Mouse (Mus musculus) kidney, postnatal 36 days (tissue): ENCODE data around the gene Smim5.

Experiments
- DNase-seq, 2 experiments: peaks; one replicate each; pipeline ENCODE4 v3.0.0; 2021 to 2022; ENCODE audit warnings: mixed read lengths in 2 of 2

The Smim5 gene

DNA sequence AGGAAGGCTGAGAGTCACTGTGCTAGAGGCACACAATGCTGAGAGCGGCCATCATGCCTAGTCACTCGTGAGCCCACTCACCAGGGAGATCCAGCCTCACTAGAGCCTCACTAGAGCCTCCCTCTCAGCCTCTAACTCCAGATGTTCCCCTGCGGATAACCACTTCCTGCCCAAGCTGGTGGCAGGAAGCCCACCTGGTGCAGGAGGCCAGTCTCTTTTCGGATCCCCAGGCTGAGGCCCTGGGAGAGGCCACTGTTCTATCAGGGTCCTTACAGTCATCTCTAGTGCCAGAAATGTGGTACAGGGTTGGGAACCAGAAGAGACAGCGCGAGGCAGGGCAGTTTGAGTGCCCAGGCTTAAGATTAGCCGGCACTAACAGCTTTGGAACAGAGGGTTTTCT is 1.3 kb upstream of the Smim5 start:
- no peak for DNase-seq

DNA sequence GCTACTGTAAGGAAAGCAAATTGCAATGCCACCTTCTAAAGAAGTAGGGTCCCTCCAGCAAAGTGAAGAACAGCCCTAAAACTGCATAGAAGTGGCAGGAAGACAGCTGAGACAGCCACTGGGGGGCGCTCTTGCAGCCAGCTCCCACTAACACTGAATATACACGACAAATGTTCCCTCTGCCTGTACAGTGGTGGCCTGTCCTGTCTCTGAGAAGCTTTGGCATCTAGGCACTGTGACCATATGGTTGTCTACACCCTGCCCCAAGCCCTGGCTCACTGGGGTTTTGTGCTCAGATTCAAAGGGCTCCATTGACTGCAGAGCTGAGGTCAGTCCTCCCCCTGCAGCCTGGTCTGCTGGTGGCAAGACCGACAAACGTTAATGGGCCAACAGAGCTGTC is 880 bp upstream of the Smim5 start:
- peak in 1 of 2 experiments; percentile 75 for DNase-seq

DNA sequence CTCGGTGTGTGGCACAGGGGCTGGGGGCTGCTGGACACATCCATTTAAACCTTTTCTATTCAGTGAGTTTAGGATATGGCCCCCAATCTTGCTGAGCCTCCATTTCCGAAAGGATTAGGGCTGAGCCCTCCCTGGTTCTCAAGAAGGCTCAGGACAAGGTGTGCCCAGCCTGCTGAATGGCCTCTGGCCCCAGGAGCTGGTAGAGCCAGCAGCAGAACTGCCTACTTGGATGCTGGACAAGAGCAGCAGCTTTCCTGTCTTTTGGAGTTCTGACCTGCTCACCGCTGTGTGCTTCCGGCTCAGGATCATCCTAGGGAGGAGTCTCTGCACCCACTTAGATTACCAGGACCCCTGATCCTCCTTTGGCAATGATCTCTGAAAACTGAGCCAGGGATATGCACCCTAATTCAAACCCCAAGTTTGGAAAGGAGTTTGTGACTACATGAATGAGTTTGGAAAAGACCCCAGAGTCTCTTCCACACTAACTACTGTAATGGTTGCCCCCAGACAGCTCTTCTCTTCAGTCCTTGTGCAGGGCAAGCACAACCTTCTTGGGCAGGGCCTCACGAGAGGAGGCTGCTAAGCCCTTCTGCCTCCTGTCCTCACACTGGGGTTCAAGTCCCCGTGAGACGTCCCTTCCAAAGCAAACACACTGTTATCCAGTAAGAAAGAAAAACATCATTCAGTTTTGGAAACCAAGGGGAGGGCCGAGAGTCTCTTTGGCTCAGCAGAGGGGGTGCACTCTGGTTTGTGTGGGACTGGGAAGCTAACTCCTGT is 983 bp downstream of the Smim5 start:
- DNase-seq, result peak; percentile 40 to 66

DNA sequence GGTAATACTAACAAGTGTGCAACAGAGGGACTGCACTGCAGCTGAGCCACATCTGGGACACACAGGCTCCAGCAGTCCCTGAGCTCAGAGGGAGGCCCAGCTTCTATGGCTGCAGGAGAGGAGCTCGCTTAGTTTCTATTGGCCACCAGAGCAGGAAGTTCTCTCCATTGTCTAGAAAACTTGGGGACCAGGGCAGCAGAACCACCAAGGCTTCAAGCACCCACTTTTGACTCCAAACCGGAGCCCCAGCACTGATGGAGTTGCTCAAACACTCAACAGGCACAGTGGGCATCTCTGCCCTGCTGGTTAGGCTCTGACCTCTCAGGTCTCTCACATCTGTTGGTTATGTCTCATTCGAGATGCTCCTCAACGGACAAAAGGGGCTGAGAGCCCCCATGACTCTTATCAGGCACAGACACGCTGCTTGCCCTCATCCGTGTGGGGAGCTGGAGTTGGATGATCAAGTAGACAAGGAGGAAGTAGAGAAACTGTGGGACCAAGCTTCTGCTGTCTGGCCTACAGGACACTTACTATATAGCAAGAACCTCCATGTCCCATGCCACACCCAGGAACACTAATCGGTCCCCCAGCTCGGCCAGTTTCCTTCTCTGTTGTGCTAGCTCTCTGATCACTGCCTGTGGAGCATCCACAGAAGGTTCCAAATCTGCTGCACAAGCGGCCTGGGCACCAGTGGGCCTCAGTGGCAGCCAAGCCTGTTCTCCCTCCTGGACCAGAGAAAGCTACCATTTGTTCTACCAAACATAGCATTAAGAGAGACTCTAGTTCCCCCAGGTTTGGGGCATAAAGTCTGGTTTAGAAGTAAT is 1.8 kb downstream of the Smim5 start:
- no peak for DNase-seq

DNA sequence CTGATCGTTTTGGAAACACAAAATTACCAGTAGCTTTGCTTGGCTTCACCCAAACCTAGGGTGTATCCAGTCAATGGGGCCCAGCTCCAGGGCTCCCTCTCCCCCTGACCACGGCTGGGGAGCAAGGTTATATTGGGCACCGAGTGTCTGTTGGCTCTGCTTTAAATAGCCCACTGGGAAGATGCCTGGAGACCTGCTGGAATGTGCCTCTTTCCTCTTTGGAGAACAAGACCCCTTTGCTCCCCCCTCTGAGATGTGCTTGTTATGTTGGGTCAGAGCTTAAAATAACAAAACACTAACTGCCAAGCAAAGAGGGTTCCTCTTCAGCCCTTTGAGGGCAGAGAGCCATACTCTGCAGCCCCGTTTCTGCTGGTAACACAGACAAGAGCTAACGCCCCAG is 2.4 kb downstream of the Smim5 start:
- no peak for DNase-seq

DNA sequence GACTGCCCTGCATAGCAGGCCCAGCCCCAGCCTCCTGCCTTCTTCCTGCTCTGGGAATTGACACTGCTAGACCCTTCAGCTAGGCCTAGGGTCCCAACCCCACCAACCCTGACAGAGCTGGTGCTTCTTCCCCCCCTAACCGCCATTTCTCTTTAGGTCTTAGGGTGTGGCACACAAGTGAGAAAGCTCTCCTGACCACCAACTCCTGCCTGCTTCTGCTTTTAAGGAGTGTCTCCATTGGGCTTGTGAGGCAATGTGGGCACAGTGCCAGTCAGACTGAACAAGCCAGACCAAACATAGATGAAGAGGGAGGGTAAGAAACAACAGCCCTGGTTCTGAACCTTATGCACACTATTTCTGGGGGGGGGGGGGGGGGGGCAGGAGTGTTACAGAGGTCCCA is 3.1 kb downstream of the Smim5 start:
- DNase-seq, result peak in 1 of 2 experiments; percentile 62

DNA sequence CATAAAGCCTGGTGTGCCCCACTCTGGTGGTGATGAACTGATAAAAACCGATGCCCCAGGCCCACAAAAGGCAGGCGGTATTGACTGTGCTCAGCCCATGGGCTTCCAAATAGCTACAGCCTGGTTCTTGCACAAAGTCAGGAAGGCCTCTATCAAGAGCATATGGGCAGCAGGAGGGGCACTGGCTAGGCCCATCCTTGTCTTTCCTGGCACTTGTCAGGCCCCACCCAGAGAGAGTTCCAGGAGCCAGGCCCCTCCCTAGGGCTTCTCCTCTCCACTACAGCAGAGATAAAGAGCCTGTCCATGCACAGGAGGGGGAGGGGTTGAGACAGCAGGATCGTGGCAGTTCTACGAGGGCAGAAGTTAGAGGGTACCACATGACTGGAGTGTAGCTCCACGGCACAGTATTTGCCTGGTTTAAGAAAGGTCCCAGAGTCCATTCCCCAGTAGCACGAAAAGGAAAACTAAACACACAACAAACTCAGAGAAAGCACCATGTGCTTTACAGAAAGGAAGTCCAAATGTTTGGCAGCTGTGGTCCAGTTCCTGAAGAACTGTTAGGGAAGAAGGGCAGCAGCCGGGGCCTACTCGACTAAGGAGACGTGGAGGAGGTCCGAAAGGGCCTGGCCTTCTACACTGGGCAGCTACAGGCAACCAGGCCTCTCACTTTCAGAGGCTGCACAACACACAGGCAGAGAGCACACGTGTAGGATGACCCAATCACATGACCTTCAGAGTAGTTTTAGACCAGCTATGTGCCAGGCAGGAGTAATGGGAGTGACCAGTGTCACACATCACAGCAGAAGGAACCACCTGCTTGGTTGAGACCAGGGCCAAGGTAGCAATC is 3.8 kb downstream of the Smim5 start:
- DNase-seq, result peak; percentile 43 to 51

DNA sequence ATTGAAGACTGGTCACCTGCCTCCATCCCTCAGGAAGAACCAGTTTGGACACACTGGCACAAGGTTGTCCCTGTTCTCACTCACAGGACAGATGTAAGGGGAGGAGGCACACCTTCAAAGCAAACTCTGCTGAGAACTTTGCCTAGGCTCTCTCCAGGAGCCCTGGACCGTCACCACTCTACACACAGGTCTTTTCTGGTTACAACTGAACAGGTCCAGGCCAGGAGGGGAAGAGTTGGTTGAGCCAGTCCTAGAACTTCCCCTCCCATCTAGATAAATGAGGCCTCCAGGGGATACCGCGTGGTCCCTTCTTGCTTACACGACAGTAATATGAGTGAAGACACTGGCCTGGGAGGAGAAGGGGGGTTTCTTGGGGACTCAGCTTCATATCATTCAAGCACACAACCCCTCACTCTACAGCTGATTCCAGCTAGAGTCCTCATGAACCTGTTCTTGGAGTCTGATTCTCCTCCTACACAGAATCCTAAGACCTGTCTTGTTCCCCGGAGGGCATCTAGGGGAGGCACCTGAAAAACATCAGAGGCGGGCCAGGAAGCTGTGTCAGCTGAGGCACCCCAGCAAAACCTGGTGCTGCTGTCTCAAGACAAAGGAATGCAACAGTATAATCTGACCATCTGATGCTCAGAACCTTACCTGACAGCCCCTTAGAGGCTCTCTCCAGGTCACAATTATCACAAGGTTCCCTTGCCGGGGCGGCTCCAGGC is 4.6 kb downstream of the Smim5 start:
- DNase-seq, result peak; percentile 27 to 42

DNA sequence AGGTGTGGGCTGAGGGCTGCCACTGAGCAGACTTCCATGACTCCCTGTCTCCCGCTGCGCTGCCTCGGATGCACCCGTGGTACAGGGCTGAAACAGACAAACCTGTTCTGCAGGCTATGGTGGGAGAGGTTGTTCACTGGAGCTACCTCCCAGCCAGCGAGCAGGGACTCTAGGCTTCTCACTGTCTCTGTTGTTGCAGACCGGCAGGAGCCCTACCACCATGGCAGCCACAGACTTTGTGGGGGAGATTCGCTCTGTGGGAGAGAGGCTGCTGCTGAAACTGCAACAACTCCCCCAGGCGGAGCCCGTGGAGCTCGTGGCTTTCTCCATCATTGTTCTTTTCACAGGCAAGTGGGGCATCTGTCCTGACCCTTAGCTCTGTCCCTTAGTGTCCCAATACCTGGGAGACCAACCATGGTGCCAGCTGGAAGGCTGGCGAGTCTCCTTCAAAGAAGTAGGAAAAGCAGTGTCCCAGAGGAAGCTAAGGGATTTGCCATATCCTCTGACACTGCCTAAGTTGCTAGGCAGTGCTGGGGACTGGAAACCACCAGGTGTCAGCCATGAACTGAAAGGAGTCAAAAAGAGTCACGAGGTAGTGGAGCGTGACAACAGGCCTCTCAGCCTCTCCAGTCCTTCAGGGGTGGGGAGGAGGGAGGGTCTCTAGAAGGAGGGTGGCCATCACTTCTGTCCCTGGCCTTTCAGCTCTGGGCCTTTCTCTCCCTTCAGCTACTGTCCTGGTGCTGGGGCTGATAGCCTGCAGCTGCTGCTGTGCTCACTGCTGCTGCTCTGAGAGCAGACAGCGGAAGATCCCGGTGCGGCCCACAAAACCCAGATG is 5.4 kb downstream of the Smim5 start:
- DNase-seq, result peak in 1 of 2 experiments; percentile 35

DNA sequence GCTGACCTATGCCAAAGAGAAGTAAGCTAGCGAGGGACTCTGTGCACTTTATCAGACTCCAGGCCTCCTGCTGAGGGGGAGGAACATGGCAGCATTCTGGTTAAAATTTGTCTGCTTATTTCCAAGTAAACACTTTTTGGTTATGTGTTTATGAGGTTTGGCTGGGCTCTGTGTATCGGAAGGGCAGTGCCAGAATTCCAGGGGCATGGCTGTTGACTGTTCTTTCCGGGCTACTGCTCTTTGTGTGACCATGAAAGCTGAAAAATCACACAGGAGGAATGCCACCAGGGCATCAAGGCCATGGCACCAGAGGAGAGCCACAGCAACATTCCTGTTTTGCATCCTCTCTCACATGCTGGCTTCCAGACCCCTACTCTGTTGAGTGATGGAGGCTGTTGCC is 6.3 kb downstream of the Smim5 start:
- peak; percentile 64 to 65 for DNase-seq

DNA sequence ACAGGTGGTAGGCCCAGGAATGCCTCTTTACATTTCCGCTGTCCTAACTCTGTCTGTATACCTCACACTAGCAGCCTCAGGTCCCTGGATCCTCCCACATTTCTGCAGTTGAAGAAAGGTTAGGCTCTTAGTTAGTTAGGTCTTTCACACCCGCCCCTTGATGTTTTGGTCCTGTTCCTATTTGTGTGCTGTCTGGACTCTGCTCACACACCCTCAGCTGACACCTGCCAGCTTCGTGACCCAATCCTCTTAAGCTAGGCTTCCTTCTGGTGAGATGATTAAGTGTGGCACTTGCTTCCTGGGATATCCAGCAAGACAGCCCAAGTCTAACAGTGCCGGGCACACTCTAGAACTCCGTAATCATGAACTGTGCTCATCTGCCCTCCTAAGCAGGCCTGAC is 6.8 kb downstream of the Smim5 start:
- DNase-seq, result peak; percentile 55 to 57

DNA sequence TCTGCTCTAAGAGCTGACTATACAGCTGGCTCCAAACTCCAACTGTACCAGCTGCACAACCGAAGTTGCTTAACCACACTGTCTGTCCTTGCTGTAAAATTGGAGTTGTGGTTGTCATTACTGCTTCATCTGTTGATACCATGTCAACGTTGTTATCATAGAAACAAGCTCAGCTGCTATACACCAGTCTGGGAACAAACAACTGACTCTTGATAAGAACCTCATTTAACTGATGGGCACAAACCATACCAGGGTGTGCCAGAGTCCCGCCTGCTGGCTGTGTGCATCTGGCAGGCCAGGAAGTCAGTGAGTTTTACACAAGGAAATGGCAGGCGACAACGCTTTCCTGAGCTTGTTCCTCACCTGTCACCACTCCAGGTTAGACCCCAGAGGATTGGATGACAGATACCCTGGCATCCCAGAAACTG is 11.4 kb downstream of the Smim5 start:
- no peak for DNase-seq

DNA sequence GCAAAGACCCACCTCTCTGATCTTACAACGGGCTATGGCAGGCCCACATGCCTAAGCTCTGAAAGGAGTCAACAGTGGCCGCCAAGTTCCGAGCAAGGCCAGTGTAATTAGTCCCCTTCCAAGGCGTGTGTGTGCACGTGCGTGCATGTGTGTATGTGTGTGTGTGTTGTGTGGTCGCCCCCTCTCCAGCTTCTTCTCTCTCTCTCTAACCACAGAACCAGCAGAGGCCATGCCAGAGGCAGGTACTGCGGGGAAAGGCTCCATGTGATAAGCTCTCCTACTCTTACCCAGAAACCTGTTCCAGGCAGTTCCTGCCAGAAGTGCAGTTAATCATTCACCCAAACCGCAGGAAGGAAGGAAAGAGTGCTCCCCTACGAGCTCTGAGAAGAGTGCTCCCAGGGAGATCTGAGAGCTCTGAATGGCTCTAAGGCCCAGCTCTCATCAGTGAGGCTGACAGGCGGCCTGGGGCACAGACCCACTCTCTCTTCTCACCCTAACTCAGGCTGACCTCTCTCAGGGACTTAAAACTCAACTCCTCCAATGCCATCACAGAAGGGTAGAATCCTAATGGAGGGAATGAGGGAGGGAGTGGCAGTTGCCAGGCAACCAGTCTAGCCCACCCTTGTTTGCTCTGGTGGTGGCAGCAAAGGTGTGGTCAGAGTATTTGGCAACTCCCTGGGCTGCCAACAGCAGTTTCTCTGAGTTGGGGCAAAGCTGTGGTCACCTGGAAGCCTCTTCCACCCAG is 12.0 kb downstream of the Smim5 start, which contains the start of gene Smim6:
Smim6 (plus strand) TSS at position 386 of the 745 bp plus-strand sequence.
- peak; percentile 77 to 85 for DNase-seq

DNA sequence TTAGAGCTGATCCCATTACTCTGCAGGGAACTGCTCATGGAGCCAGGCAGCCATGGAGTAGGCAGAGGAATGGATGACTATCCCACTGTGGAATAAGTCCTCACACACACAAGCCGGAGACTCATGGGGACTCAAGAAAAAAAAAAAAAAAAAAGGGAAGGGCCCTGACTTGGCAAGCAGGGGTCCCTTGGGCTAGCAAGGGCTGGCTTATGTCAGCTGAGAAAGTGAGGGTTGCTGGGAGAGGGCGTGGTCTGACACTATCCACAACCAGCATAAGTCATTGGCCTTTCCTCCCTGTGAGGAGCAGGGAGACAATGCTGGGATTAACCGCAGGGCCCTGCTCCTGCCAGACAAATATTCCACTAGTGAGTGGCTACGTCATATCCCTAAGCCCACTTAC is 16.8 kb downstream of the Smim5 start:
- DNase-seq, result no peak

DNA sequence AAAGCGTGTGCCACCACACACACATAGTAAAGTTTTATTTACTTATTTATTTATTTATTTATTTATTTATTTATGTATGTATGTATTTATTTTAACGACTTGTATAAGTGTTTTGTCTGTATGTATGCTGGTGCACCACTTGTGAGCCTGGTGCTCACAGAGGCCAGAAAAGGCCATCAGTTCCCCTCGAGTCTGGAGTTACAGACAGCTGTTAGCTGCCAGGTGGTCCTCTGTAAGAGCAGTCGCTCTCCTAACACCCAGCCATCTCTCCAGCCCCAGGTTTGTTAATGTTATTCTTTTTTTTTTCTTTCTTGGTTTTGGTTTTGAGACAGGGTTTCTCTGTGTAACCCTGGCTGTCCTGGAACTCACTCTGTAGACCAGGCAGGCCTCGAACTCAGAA is 18.9 kb downstream of the Smim5 start:
- DNase-seq, result no peak

DNA sequence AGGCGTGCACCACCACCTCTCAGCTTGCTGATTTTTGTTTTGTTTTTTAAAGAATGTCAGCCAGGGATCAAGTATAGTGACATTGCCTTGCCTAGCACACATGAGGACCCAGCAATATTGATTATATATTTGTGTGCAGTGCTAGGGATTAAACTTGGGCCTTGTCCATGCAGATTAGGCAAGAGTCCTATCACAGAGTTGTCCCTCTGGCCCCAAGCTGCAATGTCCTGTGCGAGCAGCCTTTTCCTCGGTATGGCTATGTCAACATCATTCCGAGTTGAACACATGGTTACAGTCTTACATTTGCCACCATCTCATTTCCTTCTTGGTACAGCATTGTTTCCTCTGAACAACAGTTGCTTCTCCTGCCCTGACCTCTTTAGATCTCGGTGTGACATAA is 19.3 kb downstream of the Smim5 start:
- DNase-seq, result no peak

DNA sequence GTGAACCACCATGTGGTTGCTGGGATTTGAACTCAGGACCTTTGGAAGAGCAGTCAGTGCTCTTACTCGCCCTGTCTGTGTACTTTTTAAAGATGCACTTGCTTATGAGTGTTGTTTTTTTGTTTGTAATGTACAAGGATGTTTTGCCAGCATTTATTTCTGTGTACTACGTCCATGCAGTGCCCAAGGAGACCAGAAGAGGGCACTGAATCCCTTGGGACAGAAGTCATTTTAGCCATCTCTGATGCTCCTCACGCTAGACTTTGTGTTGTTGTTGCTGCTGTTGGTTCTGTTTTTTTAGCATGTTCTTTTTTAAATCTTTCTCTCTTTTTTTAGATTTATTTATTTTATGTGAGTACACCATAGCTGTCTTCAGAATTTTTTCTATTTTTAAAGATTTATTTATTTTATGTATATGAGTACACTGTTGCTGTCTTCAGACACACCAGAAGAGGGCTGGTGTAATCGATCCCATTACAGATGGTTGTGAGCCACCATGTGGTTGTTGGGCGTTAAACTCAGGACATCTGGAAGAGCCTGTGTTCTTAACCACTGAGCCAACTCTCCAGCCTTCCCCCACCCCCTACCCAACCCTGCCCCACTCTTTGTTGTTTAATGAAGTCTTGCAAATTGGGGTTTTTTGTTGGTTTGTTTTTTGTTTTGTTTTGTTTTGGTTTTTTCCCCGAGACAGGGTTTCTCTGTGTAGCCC is 20.5 kb downstream of the Smim5 start:
- DNase-seq, result peak; percentile 67 to 87

DNA sequence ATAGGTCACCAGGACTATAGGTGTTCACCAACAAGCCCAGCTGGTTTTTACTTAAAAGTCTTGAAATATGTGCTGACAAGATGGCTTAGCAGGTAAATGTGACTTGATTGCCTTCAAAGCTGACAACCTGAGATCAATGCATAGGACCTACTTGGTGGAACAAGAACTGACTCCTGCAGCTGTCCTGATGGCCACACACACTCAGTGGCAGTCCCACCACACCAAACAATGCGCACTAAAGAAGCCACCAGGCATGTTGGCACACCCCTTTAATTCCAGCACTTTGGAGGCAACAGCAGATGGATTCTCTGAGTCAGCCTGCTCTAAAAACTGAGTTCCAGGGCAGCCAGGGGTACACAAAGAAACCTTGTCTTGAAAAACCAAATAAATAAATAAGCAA is 22.2 kb downstream of the Smim5 start:
- no peak for DNase-seq

DNA sequence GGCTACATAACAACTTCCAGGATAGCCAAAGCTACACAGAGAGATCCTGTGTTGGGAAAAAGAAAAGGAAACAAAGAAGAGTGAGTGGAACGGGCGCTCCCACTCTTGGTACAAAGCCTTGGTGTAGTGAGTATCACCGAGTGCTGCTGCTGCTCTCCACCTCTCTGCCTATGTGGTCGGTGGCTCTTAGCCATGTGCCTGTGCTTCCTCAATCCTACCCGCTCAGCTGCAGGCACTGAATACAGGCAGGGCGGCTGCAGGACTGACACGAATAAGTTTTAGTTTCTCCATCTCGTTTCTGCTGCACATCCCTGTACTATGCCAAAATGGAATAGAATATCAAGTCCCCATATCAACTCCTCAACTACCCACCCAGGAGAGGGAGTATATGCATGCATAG is 29.3 kb downstream of the Smim5 start:
- DNase-seq, result no peak

DNA sequence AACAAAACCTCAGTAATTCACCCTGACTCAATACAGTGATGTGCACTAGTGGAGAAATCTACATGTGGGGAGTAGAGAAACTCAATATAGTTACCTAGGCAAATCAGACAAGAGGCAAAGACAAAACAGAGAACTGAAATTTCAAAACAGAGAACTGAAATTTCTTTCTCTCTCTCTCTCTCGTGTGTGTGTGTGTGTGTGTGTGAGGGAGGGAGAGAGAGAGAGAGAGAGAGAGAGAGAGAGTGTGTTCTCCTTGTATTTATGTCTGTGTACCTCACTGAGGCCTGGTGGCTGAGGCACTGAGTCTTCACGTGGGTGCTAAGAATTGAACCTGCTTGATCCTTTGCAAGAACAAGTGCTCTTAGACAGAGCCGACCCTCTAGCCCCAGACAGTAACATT is 30.1 kb downstream of the Smim5 start:
- no peak for DNase-seq
